Mouse (Mus musculus): ENCODE measurements at regions not wholly inside any gene's neighbourhood (a gene's known extent, or its start where the extent isn't known, plus 50 kb on each side); places are given as distances from the start of the nearest gene placed in this dataset.

DNA sequence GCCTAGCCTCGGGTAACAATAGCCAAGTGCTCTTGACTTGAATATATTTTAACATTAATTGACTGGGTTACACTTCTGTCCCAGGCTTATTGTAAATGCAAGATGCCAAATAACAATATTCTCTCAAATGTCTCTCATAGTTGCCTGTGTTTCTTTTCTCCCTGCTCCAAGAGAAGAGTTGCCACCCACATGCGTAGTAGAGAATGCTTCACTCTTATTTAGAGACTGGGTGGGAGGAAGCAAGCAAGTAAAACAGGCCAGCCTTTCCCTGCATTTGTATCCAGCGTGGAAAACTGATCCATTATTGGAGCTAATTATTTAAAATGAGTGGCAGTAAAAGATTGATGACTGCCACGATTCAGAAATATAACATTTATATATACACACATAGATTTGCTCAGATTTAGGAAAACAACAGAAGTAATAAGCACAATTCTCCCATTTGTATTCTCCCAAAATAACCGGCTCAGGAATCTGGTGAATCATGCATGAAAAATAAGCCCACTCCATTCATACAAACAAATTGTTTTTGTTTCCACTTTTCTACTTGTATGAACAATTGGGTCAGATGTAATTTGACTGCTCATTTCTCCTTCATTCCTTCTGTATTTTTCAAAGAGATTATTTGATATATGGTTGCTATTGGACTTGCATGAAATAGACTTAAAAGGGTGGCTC lies 134.9 kb downstream of the Trib2 start:
- no peak overlapping the region for H3K4me2 ChIP-seq (replicated peaks; ENCODE audit: low read depth)
- H3K9ac ChIP-seq (ENCODE audit: low read length): no peak overlapping the region
- TF ChIP-seq EP300 (optimal IDR thresholded peaks at IDR 0.05) (no peak), CTCF (IDR thresholded peaks at IDR 0.05; ENCODE audit: low read depth) (no peak)
- H3K4me3 ChIP-seq (ENCODE audit: low read depth, low read length): no peak overlapping the region
- H3K9me3 ChIP-seq (ENCODE audit: control insufficient read depth, low read length): no peaks in the 10 kb centered on the region
- H3K4me1 ChIP-seq (replicated peaks; ENCODE audit: control insufficient read depth, insufficient read depth): no peaks in the 10 kb centered on the region
- 74% methylated on average over 5 of the region's 5 CpGs for WGBS
- DNase-seq (ENCODE audit: low spot score) (no peak), ATAC-seq (ENCODE audit: low FRiP score, low TSS enrichment) (no peak)
- no peaks in the 10 kb centered on the region for H3K36me3 ChIP-seq (ENCODE audit: control insufficient read depth, insufficient read depth, low read length)
- no peaks in the 10 kb centered on the region for H3K27me3 ChIP-seq (ENCODE audit: control insufficient read depth, insufficient read depth, low read length)
- H3K27ac ChIP-seq (replicated peaks): no peak overlapping the region

DNA sequence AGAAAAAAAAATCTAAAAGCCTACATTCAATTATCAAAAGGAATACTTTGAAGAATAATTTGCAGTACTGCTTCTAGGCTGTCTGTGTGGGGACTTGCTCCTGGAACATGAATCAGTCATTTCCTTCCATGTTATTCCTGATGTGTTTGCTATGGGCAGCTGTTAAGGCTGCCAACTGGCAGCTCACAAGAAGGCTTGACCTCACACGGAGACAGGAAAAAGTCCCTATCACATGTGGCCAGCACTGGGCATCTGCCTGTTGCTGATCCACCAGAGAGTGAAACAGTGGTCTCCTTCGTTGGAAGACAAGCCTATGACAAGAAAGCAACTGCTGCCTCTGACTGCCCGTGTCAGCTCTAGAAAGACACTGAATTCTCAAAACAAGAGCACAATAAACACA lies 140.6 kb downstream of the Trib2 start:
- H3K27ac ChIP-seq (replicated peaks): no peak overlapping the region
- WGBS: 71% methylated on average over 3 of the region's 3 CpGs
- no peak overlapping the region for H3K4me3 ChIP-seq (ENCODE audit: low read depth, low read length)
- no peak for ATAC-seq (ENCODE audit: low FRiP score, low TSS enrichment)
- H3K9me3 ChIP-seq (ENCODE audit: control insufficient read depth, low read length): no peaks in the 10 kb centered on the region
- no peak overlapping the region for H3K4me2 ChIP-seq (replicated peaks; ENCODE audit: low read depth)
- no peak for DNase-seq (ENCODE audit: low spot score)
- TF ChIP-seq CTCF (IDR thresholded peaks at IDR 0.05; ENCODE audit: low read depth) (no peak), EP300 (optimal IDR thresholded peaks at IDR 0.05) (no peak)
- no peaks in the 10 kb centered on the region for H3K4me1 ChIP-seq (replicated peaks; ENCODE audit: control insufficient read depth, insufficient read depth)
- H3K27me3 ChIP-seq (ENCODE audit: control insufficient read depth, insufficient read depth, low read length): no peaks in the 10 kb centered on the region
- H3K9ac ChIP-seq (ENCODE audit: low read length): no peak overlapping the region
- no peaks in the 10 kb centered on the region for H3K36me3 ChIP-seq (ENCODE audit: control insufficient read depth, insufficient read depth, low read length)

DNA sequence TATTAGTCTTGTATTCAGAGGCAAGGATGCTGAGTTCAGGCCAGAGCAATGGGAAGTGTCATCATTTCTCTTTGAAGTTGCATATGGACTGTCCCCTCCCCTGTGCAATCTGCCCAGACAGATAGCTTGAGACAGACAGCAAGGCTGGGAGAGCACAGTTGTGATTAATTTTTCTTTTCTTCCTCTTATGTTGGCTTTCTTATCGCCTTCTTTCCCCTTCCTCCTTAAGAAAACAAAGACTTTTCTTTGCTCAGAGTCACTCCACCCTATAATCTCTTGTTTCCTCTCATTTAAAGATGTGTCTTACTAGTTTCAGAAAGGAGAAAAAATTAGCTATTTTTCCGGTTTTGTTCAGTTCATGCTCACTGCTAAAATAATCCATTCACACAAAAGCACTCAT lies 157.0 kb downstream of the Trib2 start:
- no peak for ATAC-seq (ENCODE audit: low FRiP score, low TSS enrichment)

DNA sequence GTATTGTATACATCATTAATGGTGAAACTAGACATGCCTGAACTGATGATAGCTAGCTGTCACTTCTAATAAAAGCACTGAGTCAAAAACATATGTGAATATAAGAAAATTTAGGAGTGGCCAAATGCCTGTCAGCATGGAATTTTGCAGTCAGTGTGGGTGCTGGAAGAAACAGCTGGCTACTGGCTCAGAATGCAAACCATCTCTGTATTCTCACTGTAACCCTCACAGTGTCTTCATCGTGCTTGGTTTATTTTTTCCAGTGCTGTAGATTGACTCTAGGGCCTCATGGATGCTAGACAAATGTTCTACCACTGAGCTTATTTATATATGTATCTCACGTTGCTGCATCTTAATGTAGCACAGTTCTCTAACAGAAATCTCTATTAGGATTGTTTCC lies 157.4 kb downstream of the Trib2 start:
- H3K4me1 ChIP-seq (replicated peaks; ENCODE audit: control insufficient read depth, insufficient read depth): no peaks in the 10 kb centered on the region
- no peaks in the 10 kb centered on the region for H3K9me3 ChIP-seq (ENCODE audit: control insufficient read depth, low read length)
- no peak for DNase-seq (ENCODE audit: low spot score)
- H3K27me3 ChIP-seq (ENCODE audit: control insufficient read depth, insufficient read depth, low read length): no peaks in the 10 kb centered on the region
- no peak overlapping the region for H3K4me2 ChIP-seq (replicated peaks; ENCODE audit: low read depth)
- no peak overlapping the region for H3K4me3 ChIP-seq (ENCODE audit: low read depth, low read length)
- ATAC-seq (ENCODE audit: low FRiP score, low TSS enrichment): no peak
- H3K27ac ChIP-seq (replicated peaks): no peak overlapping the region
- H3K9ac ChIP-seq (ENCODE audit: low read length): no peak overlapping the region
- no peaks in the 10 kb centered on the region for H3K36me3 ChIP-seq (ENCODE audit: control insufficient read depth, insufficient read depth, low read length)
- 28% methylated on average over 2 of the region's 2 CpGs for WGBS
- TF ChIP-seq EP300 (optimal IDR thresholded peaks at IDR 0.05): no peak
- TF ChIP-seq CTCF (IDR thresholded peaks at IDR 0.05; ENCODE audit: low read depth): no peak

More for the DNA sequence above, 157.0 kb downstream of the Trib2 start:
- TF ChIP-seq EP300 (optimal IDR thresholded peaks at IDR 0.05) (no peak), CTCF (IDR thresholded peaks at IDR 0.05; ENCODE audit: low read depth) (no peak)
- no peak overlapping the region for H3K9ac ChIP-seq (ENCODE audit: low read length)
- no peak overlapping the region for H3K27ac ChIP-seq (replicated peaks)
- no peak for DNase-seq (ENCODE audit: low spot score)
- H3K27me3 ChIP-seq (ENCODE audit: control insufficient read depth, insufficient read depth, low read length): no peaks in the 10 kb centered on the region
- no peak overlapping the region for H3K4me3 ChIP-seq (ENCODE audit: low read depth, low read length)
- no peaks in the 10 kb centered on the region for H3K9me3 ChIP-seq (ENCODE audit: control insufficient read depth, low read length)
- no peaks in the 10 kb centered on the region for H3K4me1 ChIP-seq (replicated peaks; ENCODE audit: control insufficient read depth, insufficient read depth)
- no peaks in the 10 kb centered on the region for H3K36me3 ChIP-seq (ENCODE audit: control insufficient read depth, insufficient read depth, low read length)
- no peak overlapping the region for H3K4me2 ChIP-seq (replicated peaks; ENCODE audit: low read depth)
- 25% methylated on average over 2 of the region's 2 CpGs for WGBS

DNA sequence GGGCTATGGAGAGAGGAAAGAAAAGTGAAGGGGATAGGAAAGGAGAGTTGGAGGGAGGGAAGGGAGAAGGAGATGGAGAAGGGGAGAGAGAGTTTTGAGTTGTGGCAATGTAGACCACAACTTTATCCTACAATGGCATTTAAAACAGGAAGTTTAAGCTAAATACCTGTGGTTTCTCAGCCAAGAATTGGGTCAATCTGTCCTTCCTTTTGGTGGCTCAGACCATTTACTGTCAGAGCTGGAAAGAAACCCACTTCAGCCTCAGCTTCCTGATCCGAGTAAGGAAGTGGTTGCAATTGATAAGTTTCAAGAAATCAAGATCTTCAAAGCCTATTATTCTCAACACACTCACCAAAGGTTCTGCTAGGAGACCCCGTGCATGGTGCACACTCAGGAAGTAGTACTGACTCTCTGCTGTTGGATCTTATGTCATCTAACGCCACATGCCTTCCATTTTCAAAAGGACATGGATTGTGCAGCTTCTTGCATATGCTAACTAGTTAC lies 158.9 kb downstream of the Trib2 start:
- Histone ChIP-seq H3K4me1 (replicated peaks; ENCODE audit: control insufficient read depth, insufficient read depth) (no peaks in the 10 kb centered on the region), H3K9ac (ENCODE audit: low read length) (no peak overlapping the region), H3K9me3 (ENCODE audit: control insufficient read depth, low read length) (no peaks in the 10 kb centered on the region), H3K4me3 (ENCODE audit: low read depth, low read length) (no peak overlapping the region), H3K27me3 (ENCODE audit: control insufficient read depth, insufficient read depth, low read length) (no peaks in the 10 kb centered on the region), H3K4me2 (replicated peaks; ENCODE audit: low read depth) (no peak overlapping the region), H3K36me3 (ENCODE audit: control insufficient read depth, insufficient read depth, low read length) (no peaks in the 10 kb centered on the region), H3K27ac (replicated peaks) (no peak overlapping the region)
- DNase-seq (ENCODE audit: low spot score) (no peak), ATAC-seq (ENCODE audit: low FRiP score, low TSS enrichment) (no peak)
- TF ChIP-seq CTCF (IDR thresholded peaks at IDR 0.05; ENCODE audit: low read depth) (no peak), EP300 (optimal IDR thresholded peaks at IDR 0.05) (no peak)
- 84% methylated on average over 3 of the region's 3 CpGs for WGBS

DNA sequence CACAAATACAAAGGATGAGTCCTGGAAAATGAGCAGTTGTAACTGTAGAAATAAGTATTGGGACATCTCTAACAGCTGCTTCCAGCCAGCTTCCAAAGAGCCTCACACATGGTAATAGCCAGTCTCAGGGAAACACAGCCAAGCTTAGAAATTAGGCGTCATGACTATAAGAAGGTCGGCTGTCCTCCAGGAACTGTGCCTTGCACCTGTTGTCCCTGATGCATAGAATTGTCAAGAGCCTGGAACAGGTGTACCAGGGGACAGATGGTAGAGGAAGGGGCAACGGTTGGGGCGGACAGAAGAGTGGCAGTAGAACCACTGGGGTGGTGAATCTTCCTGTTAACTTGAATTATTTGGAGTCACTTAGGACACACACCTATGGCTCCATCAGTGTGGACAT lies 162.1 kb downstream of the Trib2 start:
- Histone ChIP-seq H3K4me2 (replicated peaks; ENCODE audit: low read depth) (no peak overlapping the region), H3K27ac (replicated peaks) (no peak overlapping the region), H3K4me3 (ENCODE audit: low read depth, low read length) (no peak overlapping the region), H3K9me3 (ENCODE audit: control insufficient read depth, low read length) (no peaks in the 10 kb centered on the region), H3K9ac (ENCODE audit: low read length) (no peak overlapping the region), H3K36me3 (ENCODE audit: control insufficient read depth, insufficient read depth, low read length) (no peaks in the 10 kb centered on the region), H3K27me3 (ENCODE audit: control insufficient read depth, insufficient read depth, low read length) (no peaks in the 10 kb centered on the region), H3K4me1 (replicated peaks; ENCODE audit: control insufficient read depth, insufficient read depth) (no peaks in the 10 kb centered on the region)
- DNase-seq (ENCODE audit: low spot score) (no peak), ATAC-seq (ENCODE audit: low FRiP score, low TSS enrichment) (no peak)
- WGBS: 92% methylated on average over 4 of the region's 4 CpGs
- TF ChIP-seq CTCF (IDR thresholded peaks at IDR 0.05; ENCODE audit: low read depth) (no peak), EP300 (optimal IDR thresholded peaks at IDR 0.05) (no peak)
